Mouse (Mus musculus) kidney, postnatal 25 days (tissue): ENCODE data around the gene Anks1.
A peak's percentile ranks its signal among the peaks of the same experiment; 100 is the strongest.

Source experiments
- DNase-seq, 2 experiments: peaks; one replicate each; pipeline ENCODE4 v3.0.0; 2021; ENCODE audit warnings: mixed read lengths in 2 of 2

The Anks1 gene

GRCm38 (mm10) chr17:28000389-28000788, 91.3 kb downstream of the Anks1 start:
- no peak for DNase-seq

- DNase-seq: no peak
Observed at GRCm38 (mm10) chr17:28000851-28001250, 91.7 kb downstream of the Anks1 start.

GRCm38 (mm10) chr17:28005393-28005792, 96.3 kb downstream of the Anks1 start:
- no peak for DNase-seq

GRCm38 (mm10) chr17:28006208-28006607, 97.1 kb downstream of the Anks1 start:
- DNase-seq: no peak

- no peak for DNase-seq
Observed at GRCm38 (mm10) chr17:28006611-28007010, 97.5 kb downstream of the Anks1 start.

- peak; percentile 74 to 90 for DNase-seq
Observed at GRCm38 (mm10) chr17:28007179-28007811, 98.2 kb downstream of the Anks1 start.

GRCm38 (mm10) chr17:28007857-28008564, 98.9 kb downstream of the Anks1 start:
- DNase-seq: peak in 1 of 2 experiments; percentile 72

- no peak for DNase-seq
Observed at GRCm38 (mm10) chr17:28008565-28008981, 99.5 kb downstream of the Anks1 start.

GRCm38 (mm10) chr17:28009066-28009715, 100.1 kb downstream of the Anks1 start:
- DNase-seq: no peak

GRCm38 (mm10) chr17:28009716-28010114, 100.6 kb downstream of the Anks1 start:
- DNase-seq: peak in 1 of 2 experiments; percentile 81

GRCm38 (mm10) chr17:28010925-28011324, 101.8 kb downstream of the Anks1 start:
- peak in 1 of 2 experiments; percentile 78 for DNase-seq

GRCm38 (mm10) chr17:28012851-28013250, 103.7 kb downstream of the Anks1 start:
- no peak for DNase-seq

- DNase-seq: peak; percentile 77 to 89
Observed at GRCm38 (mm10) chr17:28013259-28013875, 104.3 kb downstream of the Anks1 start.

GRCm38 (mm10) chr17:28014449-28014848, 105.3 kb downstream of the Anks1 start:
- peak in 1 of 2 experiments; percentile 57 for DNase-seq

GRCm38 (mm10) chr17:28015068-28015730, 106.1 kb downstream of the Anks1 start:
- DNase-seq: peak in 1 of 2 experiments; percentile 79

- DNase-seq: peak; percentile 78 to 93
Observed at GRCm38 (mm10) chr17:28016056-28016797, 107.1 kb downstream of the Anks1 start.

GRCm38 (mm10) chr17:28018344-28018743, 109.2 kb downstream of the Anks1 start:
- no peak for DNase-seq

- DNase-seq: peak in 1 of 2 experiments; percentile 64
Observed at GRCm38 (mm10) chr17:28018776-28019175, 109.7 kb downstream of the Anks1 start.

GRCm38 (mm10) chr17:28019785-28020696, 110.9 kb downstream of the Anks1 start:
- DNase-seq: peak in 1 of 2 experiments; percentile 68

GRCm38 (mm10) chr17:28021911-28022310, 112.8 kb downstream of the Anks1 start:
- DNase-seq: peak in 1 of 2 experiments; percentile 84
